Mouse (Mus musculus) R1 (cell line): ENCODE measurements around the gene Fbxw19.
"Not testable (repeated sequence)": the region's sequence is repeated elsewhere in the genome, so short reads cannot be mapped to it uniquely, and the experiment has no call there.

Experiments used
- DNase-seq: peaks from one replicate; pipeline ENCODE4 v3.0.0-alpha.2; 2018; ENCODE audit warnings: low read depth, low spot score

The Fbxw19 gene

DNA sequence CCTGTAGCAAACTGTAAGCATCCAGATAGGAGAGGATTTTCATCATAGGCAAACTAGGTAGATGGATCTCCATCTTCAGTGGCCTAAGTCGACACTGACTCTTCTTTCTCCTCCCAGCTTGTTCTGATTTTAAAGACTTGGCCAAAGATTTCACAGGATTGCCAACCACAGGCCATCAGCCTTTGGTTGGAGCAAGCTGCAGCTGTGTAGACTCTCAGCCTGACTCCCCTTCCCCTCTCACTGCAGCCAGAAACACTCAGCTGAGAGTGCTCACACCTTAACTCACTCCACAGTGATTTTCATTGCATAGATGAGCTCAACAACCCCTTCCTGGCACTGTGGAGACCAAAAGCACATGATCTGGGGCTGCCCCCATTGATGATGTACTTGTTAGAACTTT, at the start of gene Fbxw19:
Gene Fbxw19 (minus strand): TSS at position 101 of the 400 bp plus-strand sequence.
- DNase-seq = not testable (repeated sequence)

DNA sequence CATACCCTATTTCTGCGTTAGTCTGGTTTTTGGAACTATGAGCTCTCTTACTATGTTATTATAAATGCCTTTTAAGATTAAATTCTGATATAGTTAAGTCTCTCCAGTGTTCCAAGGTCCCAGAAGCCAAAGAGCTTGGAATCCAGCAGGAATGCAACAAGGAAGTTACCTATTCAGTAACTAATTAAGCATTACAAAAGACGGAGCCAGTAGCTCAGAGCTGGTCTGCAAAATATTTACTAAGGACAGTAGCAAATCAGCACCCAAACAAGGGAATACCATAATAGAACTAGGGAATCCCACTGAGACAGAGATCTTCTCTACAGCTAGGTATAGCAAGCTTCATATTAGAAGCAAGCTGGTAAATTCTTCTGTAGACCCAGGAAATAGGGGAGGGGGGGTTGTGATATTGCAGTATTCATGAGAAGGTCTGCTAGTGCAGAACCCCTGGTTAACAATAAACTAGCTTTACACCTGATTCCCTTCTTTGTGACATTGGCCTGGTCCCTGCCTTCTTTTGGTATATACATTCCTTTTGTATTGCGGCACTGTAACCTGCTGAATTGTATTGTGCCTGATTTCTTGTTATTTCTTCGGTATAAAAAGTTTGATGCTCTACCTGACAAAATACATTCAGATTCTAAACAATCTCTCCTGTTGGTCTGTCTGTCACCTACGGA, 27.9 kb upstream of the Fbxw19 start:
- peak; percentile 80 for DNase-seq

GRCm38 (mm10) chr9:109449040-109449439, 46.6 kb downstream of the Fbxw19 start, which contains the start of gene Fbxw16:
Gene Fbxw16, minus strand, starts transcription at chr9:109449140.
- no peak for DNase-seq

DNA sequence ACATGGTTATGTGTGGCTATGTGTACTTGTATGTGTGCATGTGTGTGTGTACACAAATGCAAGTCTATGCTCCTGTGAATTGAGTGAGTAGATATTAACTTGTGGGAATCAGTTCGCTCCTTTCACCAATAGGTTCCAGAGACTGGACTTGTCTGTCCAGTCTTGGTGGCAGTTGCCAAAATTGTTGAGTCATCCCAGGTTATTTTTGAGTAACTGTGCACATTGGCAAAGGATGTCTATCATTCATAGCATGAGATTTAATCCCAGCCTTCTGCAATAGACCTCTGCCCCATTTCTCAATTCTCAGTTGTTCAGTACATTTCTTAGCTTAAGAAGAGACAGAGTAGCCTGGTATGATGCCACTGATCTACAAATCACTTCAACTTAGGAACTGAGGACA, 62.7 kb downstream of the Fbxw19 start:
- no peak for DNase-seq
